Mouse (Mus musculus): ENCODE measurements around the gene Serpina1f.
A peak's percentile ranks its signal among the peaks of the same experiment; 100 is the strongest.
"Not testable (repeated sequence)": the region's sequence is repeated elsewhere in the genome, so short reads cannot be mapped to it uniquely, and the experiment has no call there.

The Serpina1f gene

GRCm38 (mm10) chr12:103695429-103695828 lies at the start of gene Serpina1f:
TSS of gene Serpina1f (minus strand) at chr12:103695529.
- no peak for DNase-seq (ENCODE audit: low read depth, low spot score)

- DNase-seq (ENCODE audit: low read depth, low spot score), result not testable (repeated sequence)
Observed at GRCm38 (mm10) chr12:103737791-103738580, 42.7 kb upstream of the Serpina1f start.

DNA sequence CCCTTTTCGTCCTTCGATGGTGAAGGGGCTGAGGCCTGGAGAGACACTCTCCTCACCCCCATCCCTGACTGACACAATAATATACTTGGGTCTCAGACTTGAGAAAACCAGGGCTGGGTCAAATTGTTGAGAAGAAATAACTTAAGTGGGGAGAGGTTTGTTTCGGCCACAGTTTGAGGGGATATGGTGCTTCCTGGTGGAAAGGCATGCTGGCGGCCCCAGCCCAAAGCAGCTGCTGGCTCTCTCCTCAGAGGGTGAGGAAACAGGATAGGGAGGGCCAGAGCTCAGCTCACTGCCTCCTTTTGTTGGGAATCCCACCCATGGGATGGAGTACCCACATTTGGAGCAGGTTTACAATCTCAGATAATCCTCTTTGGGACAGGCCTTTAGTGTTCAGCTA lies 40.2 kb upstream of the Serpina1f start:
- DNase-seq (ENCODE audit: low read depth, low spot score), result not testable (repeated sequence)

GRCm38 (mm10) chr12:103735101-103735500 lies 39.8 kb upstream of the Serpina1f start:
- not testable (repeated sequence) for DNase-seq (ENCODE audit: low read depth, low spot score)

DNA sequence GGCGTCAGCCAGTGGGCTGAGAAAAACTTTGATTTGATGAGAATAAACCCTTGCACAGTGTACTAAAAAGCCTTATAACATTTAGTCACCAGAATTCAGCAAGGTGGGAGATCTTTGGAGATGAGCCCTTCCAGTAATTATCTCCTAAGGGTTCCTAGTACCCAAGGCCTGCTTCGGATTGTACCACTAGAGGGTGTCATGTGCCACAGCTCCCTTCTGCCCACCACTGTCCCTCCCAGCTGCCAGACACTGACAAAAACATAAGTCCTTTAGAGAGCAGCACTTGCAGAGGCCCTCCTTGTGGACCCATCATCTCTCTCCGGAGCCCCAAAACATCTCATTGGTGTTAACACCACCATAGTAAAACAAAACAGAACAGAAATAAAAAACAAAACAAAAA lies 16.2 kb upstream of the Serpina1f start:
- no peak for DNase-seq (ENCODE audit: low read depth, low spot score)

DNA sequence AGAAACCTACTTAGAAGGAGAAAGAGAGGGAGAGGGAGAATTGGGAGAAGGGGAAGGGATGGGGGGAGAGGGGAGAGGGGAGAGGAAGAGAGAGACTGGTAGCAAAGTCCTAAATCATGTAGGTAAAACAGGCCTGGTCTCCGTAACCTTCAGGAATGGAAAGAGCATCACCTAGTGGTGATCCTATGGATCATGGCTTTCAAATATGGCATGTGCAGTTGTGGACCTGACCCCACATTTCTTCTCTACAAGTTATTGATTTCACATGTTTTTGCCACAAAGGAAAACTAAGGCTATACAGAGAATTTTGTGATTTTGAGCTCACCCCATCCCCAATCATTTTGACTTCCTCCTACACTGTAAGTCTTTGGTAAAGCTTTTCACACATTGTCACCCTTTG lies 15.1 kb upstream of the Serpina1f start:
- DNase-seq (ENCODE audit: low read depth, low spot score), result no peak

DNA sequence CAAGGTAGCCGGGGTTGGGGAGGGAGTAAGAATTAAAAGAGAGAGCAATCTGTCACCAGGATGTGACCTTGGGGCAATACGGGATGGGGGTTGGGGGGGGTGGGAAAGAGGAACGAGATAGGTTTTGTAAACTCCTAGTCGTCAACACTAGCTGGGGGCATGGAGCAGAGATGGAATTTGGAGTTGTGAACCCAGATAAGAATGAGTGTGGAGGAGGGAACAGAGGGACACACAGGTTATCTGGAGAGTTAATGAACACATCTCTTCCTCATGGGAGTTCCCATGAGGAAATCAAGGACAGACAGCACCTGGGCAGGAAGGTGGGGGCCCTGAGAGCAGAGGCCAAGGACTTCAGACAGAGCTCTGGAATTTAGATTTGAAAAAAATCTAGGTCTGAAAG lies 10.8 kb upstream of the Serpina1f start:
- DNase-seq (ENCODE audit: low read depth, low spot score), result no peak

DNA sequence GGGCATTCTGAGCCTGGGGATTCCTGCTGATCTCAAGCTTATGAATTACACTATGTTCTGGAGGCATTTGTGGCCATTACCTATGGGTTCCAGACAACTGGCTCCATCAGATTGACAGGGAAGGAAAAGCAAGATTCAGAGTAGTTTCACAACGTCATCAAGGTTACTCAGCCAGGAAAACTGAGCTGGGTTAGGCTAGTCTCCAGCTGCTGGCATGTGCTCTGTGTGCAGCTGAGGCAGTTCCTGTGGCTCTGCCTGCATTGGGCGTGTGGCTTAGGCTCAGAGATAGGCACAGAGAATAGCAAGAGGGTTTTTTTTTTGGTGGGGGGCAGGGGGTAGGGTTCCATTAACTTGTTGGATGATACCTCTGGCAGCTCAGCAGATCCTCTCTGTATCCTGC lies 10.2 kb upstream of the Serpina1f start:
- DNase-seq (ENCODE audit: low read depth, low spot score), result no peak

- no peak for DNase-seq (ENCODE audit: low read depth, low spot score)
Observed at GRCm38 (mm10) chr12:103700144-103700750, 4.9 kb upstream of the Serpina1f start.

DNA sequence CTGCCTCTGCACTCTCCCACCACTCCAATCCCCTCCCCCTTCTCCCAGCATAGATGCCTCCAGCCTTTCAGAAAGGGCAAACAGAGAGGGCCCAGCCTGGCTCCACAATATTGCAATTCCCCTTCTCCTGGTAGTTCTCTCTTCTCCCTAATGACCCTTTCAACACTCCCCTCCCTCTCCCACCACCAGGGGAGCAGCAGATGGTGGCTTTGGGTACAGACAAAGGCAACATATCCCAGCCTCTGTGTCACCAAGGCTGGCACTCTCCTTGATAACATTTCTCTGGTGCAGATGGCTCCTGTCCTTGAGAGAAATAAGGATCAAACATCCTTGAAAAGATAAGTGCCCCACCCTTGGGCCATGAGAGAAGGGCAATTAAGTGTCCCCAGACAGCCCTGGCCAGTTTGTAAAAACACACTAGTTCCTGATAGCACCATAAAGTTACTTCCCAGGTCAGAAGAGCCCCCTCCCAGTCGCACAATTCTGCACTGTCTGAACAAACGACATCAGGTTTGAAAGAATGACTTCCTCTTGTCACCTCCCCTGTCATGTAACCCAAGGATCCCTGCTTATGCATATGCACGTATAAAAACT lies 7.0 kb downstream of the Serpina1f start:
- no peak for DNase-seq (ENCODE audit: low read depth, low spot score)

DNA sequence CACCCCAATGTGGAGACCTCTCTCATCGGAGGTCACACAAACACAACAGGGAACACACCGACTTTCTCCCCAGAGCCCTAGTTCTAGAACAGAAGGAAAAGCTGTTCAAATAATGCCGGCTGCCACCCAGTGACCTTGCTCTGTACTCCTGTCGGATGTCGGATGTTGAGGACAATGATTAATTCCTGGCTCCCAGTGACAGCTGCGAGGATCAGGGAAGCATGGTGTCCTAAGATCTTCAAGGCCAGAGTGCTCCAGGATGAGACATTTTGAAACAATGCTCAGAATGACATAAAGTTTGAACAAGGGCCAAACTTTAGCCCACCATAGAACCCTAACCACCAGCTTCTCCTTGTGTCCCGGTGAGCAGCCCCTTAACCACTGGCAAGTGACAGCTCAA lies 8.3 kb downstream of the Serpina1f start:
- DNase-seq (ENCODE audit: low read depth, low spot score), result no peak

GRCm38 (mm10) chr12:103686050-103686449 lies 9.3 kb downstream of the Serpina1f start:
- no peak for DNase-seq (ENCODE audit: low read depth, low spot score)

DNA sequence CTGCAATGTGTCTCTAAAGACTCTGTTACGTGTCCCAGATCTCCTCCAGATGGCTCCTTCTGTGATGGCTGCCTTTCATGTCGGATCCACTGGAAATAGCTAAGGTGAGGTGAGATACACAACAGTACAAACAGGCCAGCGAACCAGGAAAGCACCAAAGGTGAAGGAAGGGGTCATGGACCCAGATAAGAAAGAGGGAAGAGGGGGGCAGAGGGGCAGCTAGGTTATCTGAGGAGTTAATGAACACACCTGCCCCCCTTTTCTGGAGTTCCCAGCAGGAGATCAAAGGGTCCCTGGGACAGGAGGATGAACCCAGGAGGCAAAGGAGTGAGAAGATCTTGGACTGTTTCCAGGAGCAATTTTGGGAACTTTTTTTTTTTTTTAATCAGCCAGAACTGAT lies 9.9 kb downstream of the Serpina1f start:
- no peak for DNase-seq (ENCODE audit: low read depth, low spot score)

GRCm38 (mm10) chr12:103683775-103684174 lies 11.6 kb downstream of the Serpina1f start:
- DNase-seq (ENCODE audit: low read depth, low spot score), result no peak

DNA sequence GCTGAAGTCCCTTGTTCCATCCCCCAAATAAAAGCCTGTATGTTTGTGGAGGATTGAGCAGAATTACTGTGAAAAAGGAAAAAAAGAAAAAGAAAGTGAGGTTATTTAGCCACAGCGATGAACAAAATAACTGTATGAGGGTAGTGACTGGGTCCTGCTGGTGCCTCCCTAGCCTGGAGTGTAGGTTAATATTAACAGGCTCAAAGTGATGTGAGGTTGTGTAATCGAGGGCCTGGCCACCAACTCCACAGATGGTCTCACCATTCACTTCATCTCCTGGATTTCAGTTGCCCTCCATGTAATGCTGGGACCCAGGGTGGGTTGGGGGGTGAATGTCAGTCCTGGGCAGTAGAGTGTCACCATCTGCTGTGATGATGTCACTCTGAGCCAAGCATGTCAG lies 13.6 kb downstream of the Serpina1f start:
- DNase-seq (ENCODE audit: low read depth, low spot score), result no peak

DNA sequence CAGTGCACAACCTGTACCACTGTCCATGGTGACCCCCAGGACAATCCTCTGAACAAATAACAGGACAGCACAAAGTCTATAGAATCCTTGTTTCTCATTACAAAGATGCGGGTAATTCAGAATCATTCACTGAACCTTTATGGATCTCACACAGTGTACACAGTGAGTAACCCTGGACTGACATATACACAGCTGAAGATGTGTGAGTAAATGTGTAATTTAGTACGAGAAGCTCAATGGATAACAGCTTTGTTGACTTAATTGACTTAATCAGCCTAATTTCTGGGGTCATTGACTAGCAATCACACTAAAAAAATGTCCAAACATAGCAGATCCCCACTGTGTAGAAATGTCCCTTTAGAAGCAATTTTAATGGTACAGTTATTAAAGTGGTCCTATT lies 14.2 kb downstream of the Serpina1f start:
- no peak for DNase-seq (ENCODE audit: low read depth, low spot score)

DNA sequence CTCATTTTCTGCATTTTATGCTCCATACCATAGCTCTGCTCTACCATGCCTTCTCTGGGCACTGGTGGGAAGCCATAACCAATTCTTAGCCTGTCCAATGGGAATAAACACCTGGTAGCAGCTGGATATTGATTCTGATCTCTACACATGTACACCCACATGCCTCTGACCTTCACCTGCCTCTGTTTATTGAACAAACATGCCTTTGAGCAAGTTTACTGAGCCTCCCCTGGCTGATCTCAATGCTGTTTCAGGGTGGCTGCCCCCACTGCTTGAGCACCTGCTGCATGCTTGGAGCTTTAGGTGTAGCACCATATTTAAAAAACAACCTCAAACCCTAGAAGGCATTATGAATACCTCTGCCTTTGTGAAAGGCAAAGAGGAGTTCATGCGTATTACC lies 15.5 kb downstream of the Serpina1f start:
- not testable (repeated sequence) for DNase-seq (ENCODE audit: low read depth, low spot score)

- no peak for DNase-seq (ENCODE audit: low read depth, low spot score)
Observed at GRCm38 (mm10) chr12:103676039-103676438, 19.3 kb downstream of the Serpina1f start, which contains the start of gene Serpina16. TSS of gene Serpina16 (minus strand) at chr12:103676139.

- no peak for DNase-seq (ENCODE audit: low read depth, low spot score)
Observed at GRCm38 (mm10) chr12:103673179-103673578, 22.1 kb downstream of the Serpina1f start.

- no peak for DNase-seq (ENCODE audit: low read depth, low spot score)
Observed at GRCm38 (mm10) chr12:103671483-103671882, 23.8 kb downstream of the Serpina1f start.

DNA sequence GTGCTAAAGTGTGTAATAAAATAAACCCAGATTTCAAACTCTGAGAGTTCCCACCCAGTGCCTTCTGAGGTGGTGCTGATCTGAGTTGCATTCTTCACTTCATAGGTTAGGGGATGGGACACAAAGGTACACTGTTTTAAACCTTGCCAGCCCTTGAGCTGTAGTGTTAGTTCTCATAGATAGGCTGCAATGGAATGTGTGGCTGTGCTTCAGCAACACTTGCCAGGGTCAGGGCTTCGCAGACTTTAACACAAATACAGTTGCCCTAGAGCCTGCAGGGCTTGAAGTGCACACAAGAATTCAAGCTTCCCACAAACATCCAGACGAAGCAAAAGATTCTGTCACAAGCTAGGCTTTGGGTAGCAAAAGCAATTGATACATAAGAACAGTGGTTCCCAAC lies 24.4 kb downstream of the Serpina1f start:
- DNase-seq (ENCODE audit: low read depth, low spot score), result no peak

- peak; percentile 43 for DNase-seq (ENCODE audit: low read depth, low spot score)
Observed at GRCm38 (mm10) chr12:103670344-103670743, 25.0 kb downstream of the Serpina1f start.

GRCm38 (mm10) chr12:103665286-103665685 lies 30.0 kb downstream of the Serpina1f start:
- DNase-seq (ENCODE audit: low read depth, low spot score), result no peak

Data from brain, embryonic 18.5 days (tissue).